8 mouse cellular contexts compared by ENCODE assay signal in genomic region chr2:181581016-181581401, GRCm38 (mm10). TPM values are rescaled to one million over a fixed set of nuclear protein-coding genes. Genes with fewer than 3 reads are reported as not detected.
A peak's percentile ranks its signal among the peaks of the same experiment; 100 is the strongest.
DNase-seq lines count a peak whose midpoint lies in the region; ATAC-seq and TF ChIP-seq lines count a peak whose summit lies in the region.

No protein-coding gene starts in this region.

- H3K4me1 ChIP-seq in embryonic facial prominence, embryonic 10.5 days = peaks cover 30% of the 10 kb centered on the region
- peaks cover 13% of the 10 kb centered on the region; the same call in 1 of the 2 replicates for H3K4me1 ChIP-seq in intestine, postnatal 0 days (replicated peaks; ENCODE audit: control insufficient read depth, insufficient read depth, low read length)
- peaks cover 6% of the 10 kb centered on the region for H3K4me1 ChIP-seq in midbrain, embryonic 11.5 days (ENCODE audit: control insufficient read depth, insufficient read depth, low read length)

- H3K4me3 ChIP-seq in embryonic facial prominence, embryonic 10.5 days = peak overlapping the region; percentile 84
- H3K4me3 ChIP-seq in intestine, postnatal 0 days (ENCODE audit: low read depth, low read length) = peak overlapping the region; percentile 86
- H3K4me3 ChIP-seq in midbrain, embryonic 11.5 days (ENCODE audit: low read depth, low read length) = peak overlapping the region; percentile 79

- H3K9me3 ChIP-seq in embryonic facial prominence, embryonic 10.5 days = no peaks in the 10 kb centered on the region
- H3K9me3 ChIP-seq in intestine, postnatal 0 days (ENCODE audit: control insufficient read depth) = no peaks in the 10 kb centered on the region
- no peaks in the 10 kb centered on the region for H3K9me3 ChIP-seq in midbrain, embryonic 11.5 days (ENCODE audit: control insufficient read depth, low read length)

- intact Hi-C loops in left cerebral cortex, postnatal 4 days (cut with DNase I) = loop anchor here (10.0 kb wide), 1 partner anchor 186 kb away; no protein-coding TSS in a partner anchor

- WGBS in embryonic facial prominence, embryonic 10.5 days = under 1% methylated on average over 11 of the region's 11 CpGs
- WGBS in intestine, postnatal 0 days = under 1% methylated on average over 11 of the region's 11 CpGs
- WGBS in midbrain, embryonic 11.5 days = under 1% methylated on average over 11 of the region's 11 CpGs

- peak; percentile 69 for ATAC-seq in cerebellum, adult (ENCODE audit: insufficient number of reproducible peaks, low FRiP score, low TSS enrichment)
- peak; percentile 85 for ATAC-seq in granulocyte monocyte progenitor cell, adult 5-6 weeks (replicated peaks; ENCODE audit: poor library complexity, severe bottlenecking)
- peak; percentile 79 for ATAC-seq in intestine, postnatal 0 days
- peak; percentile 78 for ATAC-seq in midbrain, embryonic 11.5 days (ENCODE audit: low FRiP score)

- peak; percentile 97 for TF ChIP-seq CTCF in intestine, postnatal 0 days (IDR thresholded peaks at IDR 0.05; ENCODE audit: low read depth)

- peaks cover 32% of the 10 kb centered on the region for H3K36me3 ChIP-seq in embryonic facial prominence, embryonic 10.5 days (replicated peaks)
- peaks cover 17% of the 10 kb centered on the region for H3K36me3 ChIP-seq in intestine, postnatal 0 days (ENCODE audit: control insufficient read depth, insufficient read depth)
- peaks cover 9% of the 10 kb centered on the region for H3K36me3 ChIP-seq in midbrain, embryonic 11.5 days (ENCODE audit: control insufficient read depth, insufficient read depth, low read length)

- H3K4me2 ChIP-seq in intestine, postnatal 0 days (replicated peaks; ENCODE audit: low read depth) = peak overlapping the region; percentile 90
- peak overlapping the region; percentile 95 for H3K4me2 ChIP-seq in midbrain, embryonic 11.5 days

- H3K27ac ChIP-seq in embryonic facial prominence, embryonic 10.5 days (replicated peaks) = peak overlapping the region; percentile 92
- H3K27ac ChIP-seq in intestine, postnatal 0 days (ENCODE audit: low read depth, low read length) = peak overlapping the region; percentile 97
- H3K27ac ChIP-seq in midbrain, embryonic 11.5 days (ENCODE audit: low read depth, low read length) = peak overlapping the region; percentile 85

- no peak for DNase-seq in cerebellum, adult 8-10 months
- peak; percentile 91 for DNase-seq in embryonic facial prominence, embryonic 10.5 days (ENCODE audit: low spot score)
- DNase-seq in left cerebral cortex, postnatal 4 days = peak; percentile 81
- DNase-seq in midbrain, embryonic 11.5 days (ENCODE audit: low spot score, missing footprints) = peak; percentile 96
- DNase-seq in skeletal muscle tissue, adult 2 months (ENCODE audit: low read depth, low spot score) = peak; percentile 93

- peak overlapping the region; percentile 83 for H3K9ac ChIP-seq in intestine, postnatal 0 days (ENCODE audit: low read depth, low read length)
- peak overlapping the region; percentile 90 for H3K9ac ChIP-seq in midbrain, embryonic 11.5 days (ENCODE audit: low read length)

- no peaks in the 10 kb centered on the region for H3K27me3 ChIP-seq in embryonic facial prominence, embryonic 10.5 days (replicated peaks; ENCODE audit: low read depth, poor library complexity, severe bottlenecking)
- H3K27me3 ChIP-seq in intestine, postnatal 0 days (replicated peaks; ENCODE audit: control insufficient read depth, insufficient read depth, low read length) = no peaks in the 10 kb centered on the region
- no peaks in the 10 kb centered on the region for H3K27me3 ChIP-seq in midbrain, embryonic 11.5 days (ENCODE audit: control insufficient read depth, insufficient read depth, low read length)

RNA-seq across cellular contexts. Expression of gene Uckl1, which starts 3.7 kb away (rescaled TPM):
- 41.1 and 41.3 TPM in 2 replicates for polyA plus RNA-seq in embryonic facial prominence, embryonic 10.5 days (2016; fragmentation: Nextera tagmentation; extraction: Ambion mirVana)
- 118 and 128 TPM in 2 replicates for total RNA-seq in granulocyte monocyte progenitor cell, adult 5-6 weeks (2014; fragmentation: Nextera tagmentation)
- 41.5 and 54.1 TPM in 2 replicates for total RNA-seq in granulocyte monocyte progenitor cell, adult 5-6 weeks (2017)
- 49.4 and 60.2 TPM in 2 replicates for polyA plus RNA-seq in intestine, postnatal 0 days (2015; fragmentation: Nextera tagmentation; extraction: Ambion mirVana)
- total RNA-seq in left cerebral cortex, postnatal 4 days (2021) = 10 to 100 TPM; 66.1 to 69.2 TPM
- 46.4 and 50.2 TPM in 2 replicates for polyA plus RNA-seq in midbrain, embryonic 11.5 days (2014; fragmentation: Nextera tagmentation; extraction: Ambion mirVana)

RNA-seq across cellular contexts. Expression of gene Prpf6, which starts 10.7 kb away (rescaled TPM):
- polyA plus RNA-seq in embryonic facial prominence, embryonic 10.5 days (2016; fragmentation: Nextera tagmentation; extraction: Ambion mirVana) = 77.2 and 82.6 TPM in 2 replicates
- total RNA-seq in granulocyte monocyte progenitor cell, adult 5-6 weeks (2014; fragmentation: Nextera tagmentation) = 30.8 and 35.2 TPM in 2 replicates
- total RNA-seq in granulocyte monocyte progenitor cell, adult 5-6 weeks (2017) = 68.8 and 71.6 TPM in 2 replicates
- polyA plus RNA-seq in intestine, postnatal 0 days (2015; fragmentation: Nextera tagmentation; extraction: Ambion mirVana) = 30.6 and 33.9 TPM in 2 replicates
- total RNA-seq in left cerebral cortex, postnatal 4 days (2021) = 10 to 100 TPM; 49.7 to 51.6 TPM
- polyA plus RNA-seq in midbrain, embryonic 11.5 days (2014; fragmentation: Nextera tagmentation; extraction: Ambion mirVana) = 77.0 and 82.6 TPM in 2 replicates

RNA-seq across cellular contexts. Expression of gene Zfp512b, which starts 11.6 kb away (rescaled TPM):
- 56.0 and 59.1 TPM in 2 replicates for polyA plus RNA-seq in embryonic facial prominence, embryonic 10.5 days (2016; fragmentation: Nextera tagmentation; extraction: Ambion mirVana)
- total RNA-seq in granulocyte monocyte progenitor cell, adult 5-6 weeks (2014; fragmentation: Nextera tagmentation) = 21.1 and 23.5 TPM in 2 replicates
- total RNA-seq in granulocyte monocyte progenitor cell, adult 5-6 weeks (2017) = 11.6 and 15.6 TPM in 2 replicates
- 13.0 and 16.2 TPM in 2 replicates for polyA plus RNA-seq in intestine, postnatal 0 days (2015; fragmentation: Nextera tagmentation; extraction: Ambion mirVana)
- 100 to 1,000 TPM; 191 to 197 TPM for total RNA-seq in left cerebral cortex, postnatal 4 days (2021)
- polyA plus RNA-seq in midbrain, embryonic 11.5 days (2014; fragmentation: Nextera tagmentation; extraction: Ambion mirVana) = 24.6 and 27.0 TPM in 2 replicates

RNA-seq across cellular contexts. Expression of gene Samd10, which starts 18.0 kb away (rescaled TPM):
- 24.9 and 25.5 TPM in 2 replicates for polyA plus RNA-seq in embryonic facial prominence, embryonic 10.5 days (2016; fragmentation: Nextera tagmentation; extraction: Ambion mirVana)
- 6.2 and 13.1 TPM in 2 replicates for total RNA-seq in granulocyte monocyte progenitor cell, adult 5-6 weeks (2014; fragmentation: Nextera tagmentation)
- 3.2 and 4.5 TPM in 2 replicates for total RNA-seq in granulocyte monocyte progenitor cell, adult 5-6 weeks (2017)
- 18.5 and 18.8 TPM in 2 replicates for polyA plus RNA-seq in intestine, postnatal 0 days (2015; fragmentation: Nextera tagmentation; extraction: Ambion mirVana)
- total RNA-seq in left cerebral cortex, postnatal 4 days (2021) = 10 to 100 TPM; 43.7 to 48.7 TPM
- polyA plus RNA-seq in midbrain, embryonic 11.5 days (2014; fragmentation: Nextera tagmentation; extraction: Ambion mirVana) = 63.4 and 64.4 TPM in 2 replicates
